Mouse (Mus musculus): ENCODE measurements around the gene Ero1lb.

DNA sequence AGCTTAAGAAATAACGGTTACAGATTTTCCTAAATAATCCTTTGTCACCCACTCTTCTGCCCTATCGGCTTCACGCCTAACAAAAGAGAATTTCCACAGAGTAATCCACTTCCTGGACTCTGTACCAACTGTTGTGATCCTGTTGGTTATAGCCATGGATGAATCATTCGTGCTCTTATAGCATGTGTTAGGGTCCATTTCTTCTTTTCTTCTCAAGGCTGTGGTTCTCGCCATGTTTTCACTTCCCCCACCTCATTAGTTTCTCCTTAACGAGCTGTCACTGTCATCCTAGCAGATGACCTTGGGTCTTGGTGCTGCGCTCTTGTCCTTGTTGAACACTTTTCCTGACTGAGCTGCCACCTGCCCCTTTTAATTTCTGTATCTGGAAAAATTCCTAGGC lies 4.1 kb downstream of the Ero1lb start:
- no peak for TF ChIP-seq CTCF (IDR thresholded peaks at IDR 0.05; ENCODE audit: borderline replicate concordance, insufficient read depth, low read depth, low read length)
- no peak for TF ChIP-seq POLR2A (IDR thresholded peaks at IDR 0.05; ENCODE audit: borderline replicate concordance, insufficient read depth, low read length)

All from cerebellum, adult 2 months (tissue).